Mouse (Mus musculus): Measurements from ENCODE around the gene Ebi3. TPM values are rescaled to one million over a fixed set of nuclear protein-coding genes. Genes with fewer than 3 reads are reported as not detected.

Ebi3 gene
- polyA plus RNA-seq, 1 experiment from 2014 or later: 2.3 TPM

- H3K4me3 ChIP-seq (replicated peaks): no peak overlapping the region
- WGBS: 17% methylated on average over 13 of the region's 13 CpGs
- H3K27ac ChIP-seq: 0 out of 2 replicates have a peak overlapping the region, but pooled peaks have one; percentile 13
- no peak overlapping the region for H3K4me2 ChIP-seq
- H3K9ac ChIP-seq: no peak overlapping the region
- H3K9me3 ChIP-seq: no peaks in the 10 kb centered on the region
- peak; percentile 76 for ATAC-seq (ENCODE audit: low FRiP score)
- peaks cover 22% of the 10 kb centered on the region for H3K4me1 ChIP-seq
- peaks cover 20% of the 10 kb centered on the region for H3K36me3 ChIP-seq (replicated peaks)
- H3K27me3 ChIP-seq: no peaks in the 10 kb centered on the region; the same call in 1 of the 2 replicates
These were observed 23.9 kb downstream of the Ebi3 start for GRCm38 (mm10) chr17:55976255-55976862.

- Histone ChIP-seq H3K27ac (no peak overlapping the region), H3K4me2 (no peak overlapping the region), H3K27me3 (no peaks in the 10 kb centered on the region; the same call in 1 of the 2 replicates), H3K4me3 (replicated peaks) (no peak overlapping the region), H3K9ac (no peak overlapping the region), H3K9me3 (no peaks in the 10 kb centered on the region), H3K4me1 (peaks cover 16% of the 10 kb centered on the region), H3K36me3 (replicated peaks) (peaks cover 20% of the 10 kb centered on the region)
- no peak for ATAC-seq (ENCODE audit: low FRiP score)
- 61% methylated on average over 3 of the region's 3 CpGs for WGBS
These were observed 24.9 kb downstream of the Ebi3 start for GRCm38 (mm10) chr17:55977301-55977700.

- peak; percentile 88 for ATAC-seq (ENCODE audit: low FRiP score)
- H3K9me3 ChIP-seq: no peaks in the 10 kb centered on the region
- H3K4me2 ChIP-seq: peak within 1 kb of the TSS; percentile 91
- H3K27ac ChIP-seq: no peak within 1 kb of the TSS
- peaks cover 14% of the 10 kb centered on the region for H3K4me1 ChIP-seq
- peaks cover 15% of the 10 kb centered on the region for H3K36me3 ChIP-seq (replicated peaks)
- WGBS: 10% methylated on average over 32 of the region's 35 CpGs
- no peaks in the 10 kb centered on the region for H3K27me3 ChIP-seq
- H3K9ac ChIP-seq: peak within 1 kb of the TSS; percentile 78
- H3K4me3 ChIP-seq (replicated peaks): peak within 1 kb of the TSS; percentile 74
These were observed 33.9 kb downstream of the Ebi3 start, which contains the start of gene Fsd1 for GRCm38 (mm10) chr17:55986030-55986961. Gene Fsd1 (plus strand): TSS chr17:55986509.

GRCm38 (mm10) chr17:55990278-55990898 is 37.9 kb downstream of the Ebi3 start:
- H3K27ac ChIP-seq: no peak overlapping the region
- no peak overlapping the region for H3K4me3 ChIP-seq (replicated peaks)
- no peak overlapping the region for H3K4me2 ChIP-seq
- no peaks in the 10 kb centered on the region for H3K27me3 ChIP-seq
- no peak overlapping the region for H3K9ac ChIP-seq
- ATAC-seq (ENCODE audit: low FRiP score): no peak
- WGBS: 91% methylated on average over 8 of the region's 8 CpGs
- peaks cover 47% of the 10 kb centered on the region for H3K36me3 ChIP-seq (replicated peaks)
- peaks cover 18% of the 10 kb centered on the region for H3K4me1 ChIP-seq
- H3K9me3 ChIP-seq: no peaks in the 10 kb centered on the region

GRCm38 (mm10) chr17:55996007-55996406 is 43.6 kb downstream of the Ebi3 start:
- Histone ChIP-seq H3K27me3 (peaks cover 17% of the 10 kb centered on the region), H3K4me1 (peaks cover 4% of the 10 kb centered on the region), H3K9me3 (no peaks in the 10 kb centered on the region), H3K4me2 (no peak overlapping the region), H3K27ac (no peak overlapping the region), H3K4me3 (replicated peaks) (no peak overlapping the region), H3K9ac (no peak overlapping the region), H3K36me3 (replicated peaks) (peaks cover 55% of the 10 kb centered on the region)
- WGBS: 90% methylated on average over 15 of the region's 15 CpGs
- ATAC-seq (ENCODE audit: low FRiP score): no peak

GRCm38 (mm10) chr17:55999794-56000499 is 47.5 kb downstream of the Ebi3 start:
- H3K4me1 ChIP-seq: no peaks in the 10 kb centered on the region; the same call in 1 of the 2 replicates
- no peak overlapping the region for H3K9ac ChIP-seq
- H3K4me3 ChIP-seq (replicated peaks): no peak overlapping the region
- no peaks in the 10 kb centered on the region for H3K9me3 ChIP-seq
- WGBS: 7% methylated on average over 30 of the region's 30 CpGs
- H3K36me3 ChIP-seq (replicated peaks): peaks cover 25% of the 10 kb centered on the region
- ATAC-seq (ENCODE audit: low FRiP score): no peak; the same call in 1 of the 2 replicates
- peak overlapping the region; percentile 26 for H3K4me2 ChIP-seq
- H3K27ac ChIP-seq: no peak overlapping the region
- peaks cover 26% of the 10 kb centered on the region for H3K27me3 ChIP-seq

GRCm38 (mm10) chr17:56003000-56003399 is 50.6 kb downstream of the Ebi3 start:
- 81% methylated on average over 3 of the region's 3 CpGs for WGBS
- Histone ChIP-seq H3K27ac (no peak overlapping the region), H3K9me3 (no peaks in the 10 kb centered on the region), H3K27me3 (peaks cover 31% of the 10 kb centered on the region), H3K4me1 (peaks cover 6% of the 10 kb centered on the region), H3K36me3 (replicated peaks) (no peaks in the 10 kb centered on the region), H3K4me3 (replicated peaks) (no peak overlapping the region), H3K4me2 (no peak overlapping the region), H3K9ac (no peak overlapping the region)
- no peak for ATAC-seq (ENCODE audit: low FRiP score)

GRCm38 (mm10) chr17:56005415-56006061 is 53.1 kb downstream of the Ebi3 start, which contains the start of the genes Stap2 and Mpnd:
Gene Stap2 (minus strand): TSS chr17:56005584.
Gene Mpnd (plus strand): TSS chr17:56005711.
- Histone ChIP-seq H3K27me3 (peaks cover 19% of the 10 kb centered on the region), H3K36me3 (replicated peaks) (no peaks in the 10 kb centered on the region), H3K9me3 (no peaks in the 10 kb centered on the region), H3K4me1 (peaks cover 20% of the 10 kb centered on the region), H3K4me3 (replicated peaks) (no peak within 1 kb of the TSS), H3K27ac (no peak within 1 kb of the TSS), H3K4me2 (no peak within 1 kb of the TSS), H3K9ac (no peak within 1 kb of the TSS)
- 54% methylated on average over 12 of the region's 13 CpGs for WGBS
- no peak for ATAC-seq (ENCODE audit: low FRiP score)

Other genes with a start within 250 kb of the Ebi3 start
- 9.8 and 13.9 TPM in 2 replicates for gene Pot1b, start 240.0 kb upstream of the Ebi3 start, polyA plus RNA-seq (2016; fragmentation: Nextera tagmentation; extraction: Ambion mirVana)
- not detected in 2 replicates for gene Adgre4, start 202.7 kb upstream of the Ebi3 start, polyA plus RNA-seq (2016; fragmentation: Nextera tagmentation; extraction: Ambion mirVana)
- gene Zfp119a, start 73.7 kb upstream of the Ebi3 start, polyA plus RNA-seq (2016; fragmentation: Nextera tagmentation; extraction: Ambion mirVana): 11.4 TPM in 2 replicates
- gene Zfp959, start 60.5 kb upstream of the Ebi3 start, polyA plus RNA-seq (2016; fragmentation: Nextera tagmentation; extraction: Ambion mirVana): 13.2 and 13.5 TPM in 2 replicates
- 4.8 and 5.6 TPM in 2 replicates for gene Zfp119b, start 3.1 kb upstream of the Ebi3 start, polyA plus RNA-seq (2016; fragmentation: Nextera tagmentation; extraction: Ambion mirVana)
- 28.0 and 29.1 TPM in 2 replicates for gene Yju2, start 6.5 kb downstream of the Ebi3 start, polyA plus RNA-seq (2016; fragmentation: Nextera tagmentation; extraction: Ambion mirVana)
- 81.1 and 94.0 TPM in 2 replicates for gene Shd, start 17.8 kb downstream of the Ebi3 start, polyA plus RNA-seq (2016; fragmentation: Nextera tagmentation; extraction: Ambion mirVana)
- gene Fsd1, start 33.9 kb downstream of the Ebi3 start, polyA plus RNA-seq (2016; fragmentation: Nextera tagmentation; extraction: Ambion mirVana): 79.7 and 82.4 TPM in 2 replicates
- gene Stap2, start 52.9 kb downstream of the Ebi3 start, polyA plus RNA-seq (2016; fragmentation: Nextera tagmentation; extraction: Ambion mirVana): 4.2 and 4.6 TPM in 2 replicates
- gene Mpnd, start 53.1 kb downstream of the Ebi3 start, polyA plus RNA-seq (2016; fragmentation: Nextera tagmentation; extraction: Ambion mirVana): 184 and 186 TPM in 2 replicates
- gene Sh3gl1, start 84.0 kb downstream of the Ebi3 start, polyA plus RNA-seq (2016; fragmentation: Nextera tagmentation; extraction: Ambion mirVana): 130 and 135 TPM in 2 replicates
- gene Chaf1a, start 87.8 kb downstream of the Ebi3 start, polyA plus RNA-seq (2016; fragmentation: Nextera tagmentation; extraction: Ambion mirVana): 39.1 and 43.4 TPM in 2 replicates
- 49.7 and 50.8 TPM in 2 replicates for gene Ubxn6, start 122.4 kb downstream of the Ebi3 start, polyA plus RNA-seq (2016; fragmentation: Nextera tagmentation; extraction: Ambion mirVana)
- gene Hdgfl2, start 127.0 kb downstream of the Ebi3 start, polyA plus RNA-seq (2016; fragmentation: Nextera tagmentation; extraction: Ambion mirVana): 183 and 188 TPM in 2 replicates
- gene Plin4, start 157.2 kb downstream of the Ebi3 start, polyA plus RNA-seq (2016; fragmentation: Nextera tagmentation; extraction: Ambion mirVana): 0.06 and 0.18 TPM in 2 replicates
- 0.22 TPM in 1 of 2 replicates, not detected in the other for gene Plin5, start 165.0 kb downstream of the Ebi3 start, polyA plus RNA-seq (2016; fragmentation: Nextera tagmentation; extraction: Ambion mirVana)
- 0.18 and 0.27 TPM in 2 replicates for gene Lrg1, start 169.4 kb downstream of the Ebi3 start, polyA plus RNA-seq (2016; fragmentation: Nextera tagmentation; extraction: Ambion mirVana)
- 4.8 and 5.4 TPM in 2 replicates for gene Sema6b, start 187.7 kb downstream of the Ebi3 start, polyA plus RNA-seq (2016; fragmentation: Nextera tagmentation; extraction: Ambion mirVana)
- gene Tnfaip8l1, start 209.8 kb downstream of the Ebi3 start, polyA plus RNA-seq (2016; fragmentation: Nextera tagmentation; extraction: Ambion mirVana): 7.5 TPM in 2 replicates
- 54.5 and 57.3 TPM in 2 replicates for gene Mydgf, start 231.3 kb downstream of the Ebi3 start, polyA plus RNA-seq (2016; fragmentation: Nextera tagmentation; extraction: Ambion mirVana)